Mouse (Mus musculus): ENCODE data around the gene Olfr679.
"Not testable (repeated sequence)": the region's sequence is repeated elsewhere in the genome, so short reads cannot be mapped to it uniquely, and the experiment has no call there.

The Olfr679 gene

GRCm38 (mm10) chr7:105080905-105081304 is at the start of gene Olfr679:
Gene Olfr679, plus strand, starts transcription at chr7:105081205.
- DNase-seq (ENCODE audit: low read depth) = no peak

GRCm38 (mm10) chr7:105032398-105032797 is 48.6 kb upstream of the Olfr679 start, which contains the start of gene Olfr676:
Gene Olfr676, plus strand, starts transcription at chr7:105032698.
- DNase-seq (ENCODE audit: low read depth) = no peak

GRCm38 (mm10) chr7:105033836-105034235 is 47.2 kb upstream of the Olfr679 start:
- DNase-seq (ENCODE audit: low read depth) = not testable (repeated sequence)

DNA sequence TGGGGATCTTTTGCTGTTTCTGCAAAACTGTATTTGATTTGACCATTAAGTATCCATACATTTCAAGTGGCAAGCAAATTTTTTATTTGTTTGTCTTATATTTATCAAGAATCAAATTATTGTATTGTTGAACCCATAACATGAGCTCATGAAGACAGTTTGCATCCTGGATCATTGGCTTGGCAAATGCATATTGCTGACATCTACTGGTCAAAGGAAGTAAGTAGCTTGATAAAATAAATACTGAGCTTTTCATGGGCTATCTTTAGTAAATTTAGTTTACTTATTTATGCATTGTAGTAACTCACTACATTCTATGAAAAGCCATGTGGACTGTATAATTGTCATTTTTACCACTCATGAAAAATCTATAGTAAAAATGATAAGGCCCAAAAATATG is 22.1 kb upstream of the Olfr679 start:
- DNase-seq (ENCODE audit: low read depth) = no peak

GRCm38 (mm10) chr7:105064175-105064574 is 16.8 kb upstream of the Olfr679 start, which contains the start of gene Olfr678:
Gene Olfr678, plus strand, starts transcription at chr7:105064475.
- no peak for DNase-seq (ENCODE audit: low read depth)

GRCm38 (mm10) chr7:105092717-105093116 is 11.7 kb downstream of the Olfr679 start, which contains the start of gene Olfr680-ps1:
Gene Olfr680-ps1, minus strand, starts transcription at chr7:105092817.
- not testable (repeated sequence) for DNase-seq (ENCODE audit: low read depth)

DNA sequence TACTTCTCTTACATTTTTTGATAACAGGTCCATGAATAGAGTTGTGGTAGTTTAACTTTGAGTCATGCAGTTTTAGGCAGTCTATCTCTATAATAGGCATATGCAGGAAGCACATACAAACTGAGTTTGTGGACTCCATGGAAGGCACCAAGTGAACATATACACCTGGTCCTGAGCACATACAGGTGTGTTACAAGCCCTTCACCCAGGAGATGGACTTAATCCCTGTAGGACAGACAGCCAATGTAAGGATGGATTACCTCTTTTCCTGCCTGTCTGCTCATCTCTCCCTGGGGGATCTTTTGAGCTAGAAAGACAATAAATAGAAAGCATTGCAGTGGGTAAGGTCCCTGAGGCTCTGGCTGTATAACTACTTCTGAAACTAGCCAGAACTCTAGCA is 35.5 kb downstream of the Olfr679 start, which contains the start of gene Olfr681:
Olfr681 (plus strand) TSS at position 301 of the 400 bp plus-strand sequence.
- no peak for DNase-seq (ENCODE audit: low read depth)

All from induced T-regulatory cell, adult 2 months (primary cell).